Mouse (Mus musculus): ENCODE data around the gene Olfr1065. TPM values are rescaled to one million over a fixed set of nuclear protein-coding genes. Genes with fewer than 3 reads are reported as not detected.

Olfr1065 gene
- polyA plus RNA-seq (2015; fragmentation: Illumina TruSeq; extraction: RNeasy Lipid Tissue Mini Kit (QIAGEN cat#74804); ENCODE audit: insufficient read depth, low read depth, low replicate concordance): not detected

GRCm38 (mm10) chr2:86450491-86450890, at the start of gene Olfr1065:
Gene Olfr1065 (minus strand): TSS chr2:86450591.

GRCm38 (mm10) chr2:86487286-86487685, 36.9 kb upstream of the Olfr1065 start, which contains the start of gene Olfr228:
Gene Olfr228 (minus strand): TSS chr2:86487386.

GRCm38 (mm10) chr2:86456169-86456568, 5.8 kb upstream of the Olfr1065 start, which contains the start of gene Olfr1066:
Gene Olfr1066 (minus strand): TSS chr2:86456269.

GRCm38 (mm10) chr2:86426649-86427048, 23.7 kb downstream of the Olfr1065 start, which contains the start of gene Olfr1062:
Gene Olfr1062 (minus strand): TSS chr2:86426749.

GRCm38 (mm10) chr2:86413950-86414349, 36.4 kb downstream of the Olfr1065 start, which contains the start of gene Olfr1061:
Gene Olfr1061 (minus strand): TSS chr2:86414050.

Other genes with a start within 250 kb of the Olfr1065 start
- gene Olfr1045, start 247.6 kb downstream of the Olfr1065 start, polyA plus RNA-seq (2015; fragmentation: Illumina TruSeq; extraction: RNeasy Lipid Tissue Mini Kit (QIAGEN cat#74804); ENCODE audit: insufficient read depth, low read depth, low replicate concordance): not detected
- not detected for gene Olfr1046, start 231.3 kb downstream of the Olfr1065 start, polyA plus RNA-seq (2015; fragmentation: Illumina TruSeq; extraction: RNeasy Lipid Tissue Mini Kit (QIAGEN cat#74804); ENCODE audit: insufficient read depth, low read depth, low replicate concordance)
- gene Olfr1047, start 219.2 kb downstream of the Olfr1065 start, polyA plus RNA-seq (2015; fragmentation: Illumina TruSeq; extraction: RNeasy Lipid Tissue Mini Kit (QIAGEN cat#74804); ENCODE audit: insufficient read depth, low read depth, low replicate concordance): not detected
- gene Olfr1048, start 210.3 kb downstream of the Olfr1065 start, polyA plus RNA-seq (2015; fragmentation: Illumina TruSeq; extraction: RNeasy Lipid Tissue Mini Kit (QIAGEN cat#74804); ENCODE audit: insufficient read depth, low read depth, low replicate concordance): not detected
- not detected for gene Olfr1049, start 192.3 kb downstream of the Olfr1065 start, polyA plus RNA-seq (2015; fragmentation: Illumina TruSeq; extraction: RNeasy Lipid Tissue Mini Kit (QIAGEN cat#74804); ENCODE audit: insufficient read depth, low read depth, low replicate concordance)
- gene Olfr1051, start 171.5 kb downstream of the Olfr1065 start, polyA plus RNA-seq (2015; fragmentation: Illumina TruSeq; extraction: RNeasy Lipid Tissue Mini Kit (QIAGEN cat#74804); ENCODE audit: insufficient read depth, low read depth, low replicate concordance): not detected
- gene Olfr1052, start 158.1 kb downstream of the Olfr1065 start, polyA plus RNA-seq (2015; fragmentation: Illumina TruSeq; extraction: RNeasy Lipid Tissue Mini Kit (QIAGEN cat#74804); ENCODE audit: insufficient read depth, low read depth, low replicate concordance): not detected
- gene Olfr1053, start 135.3 kb downstream of the Olfr1065 start, polyA plus RNA-seq (2015; fragmentation: Illumina TruSeq; extraction: RNeasy Lipid Tissue Mini Kit (QIAGEN cat#74804); ENCODE audit: insufficient read depth, low read depth, low replicate concordance): not detected
- gene Olfr1054, start 115.2 kb downstream of the Olfr1065 start, polyA plus RNA-seq (2015; fragmentation: Illumina TruSeq; extraction: RNeasy Lipid Tissue Mini Kit (QIAGEN cat#74804); ENCODE audit: insufficient read depth, low read depth, low replicate concordance): not detected
- not detected for gene Olfr1055, start 100.3 kb downstream of the Olfr1065 start, polyA plus RNA-seq (2015; fragmentation: Illumina TruSeq; extraction: RNeasy Lipid Tissue Mini Kit (QIAGEN cat#74804); ENCODE audit: insufficient read depth, low read depth, low replicate concordance)
- not detected for gene Olfr1056, start 88.1 kb downstream of the Olfr1065 start, polyA plus RNA-seq (2015; fragmentation: Illumina TruSeq; extraction: RNeasy Lipid Tissue Mini Kit (QIAGEN cat#74804); ENCODE audit: insufficient read depth, low read depth, low replicate concordance)
- gene Olfr1057, start 72.2 kb downstream of the Olfr1065 start, polyA plus RNA-seq (2015; fragmentation: Illumina TruSeq; extraction: RNeasy Lipid Tissue Mini Kit (QIAGEN cat#74804); ENCODE audit: insufficient read depth, low read depth, low replicate concordance): not detected
- not detected for gene Olfr1058, start 62.0 kb downstream of the Olfr1065 start, polyA plus RNA-seq (2015; fragmentation: Illumina TruSeq; extraction: RNeasy Lipid Tissue Mini Kit (QIAGEN cat#74804); ENCODE audit: insufficient read depth, low read depth, low replicate concordance)
- gene Olfr1061, start 36.5 kb downstream of the Olfr1065 start, polyA plus RNA-seq (2015; fragmentation: Illumina TruSeq; extraction: RNeasy Lipid Tissue Mini Kit (QIAGEN cat#74804); ENCODE audit: insufficient read depth, low read depth, low replicate concordance): not detected
- gene Olfr1062, start 23.8 kb downstream of the Olfr1065 start, polyA plus RNA-seq (2015; fragmentation: Illumina TruSeq; extraction: RNeasy Lipid Tissue Mini Kit (QIAGEN cat#74804); ENCODE audit: insufficient read depth, low read depth, low replicate concordance): not detected
- gene Olfr1066, start 5.7 kb upstream of the Olfr1065 start, polyA plus RNA-seq (2015; fragmentation: Illumina TruSeq; extraction: RNeasy Lipid Tissue Mini Kit (QIAGEN cat#74804); ENCODE audit: insufficient read depth, low read depth, low replicate concordance): not detected
- gene Olfr228, start 36.8 kb upstream of the Olfr1065 start, polyA plus RNA-seq (2015; fragmentation: Illumina TruSeq; extraction: RNeasy Lipid Tissue Mini Kit (QIAGEN cat#74804); ENCODE audit: insufficient read depth, low read depth, low replicate concordance): not detected
- gene Olfr1076, start 57.9 kb upstream of the Olfr1065 start, polyA plus RNA-seq (2015; fragmentation: Illumina TruSeq; extraction: RNeasy Lipid Tissue Mini Kit (QIAGEN cat#74804); ENCODE audit: insufficient read depth, low read depth, low replicate concordance): not detected
- not detected for gene Olfr1079, start 91.9 kb upstream of the Olfr1065 start, polyA plus RNA-seq (2015; fragmentation: Illumina TruSeq; extraction: RNeasy Lipid Tissue Mini Kit (QIAGEN cat#74804); ENCODE audit: insufficient read depth, low read depth, low replicate concordance)
- gene Olfr1080, start 107.6 kb upstream of the Olfr1065 start, polyA plus RNA-seq (2015; fragmentation: Illumina TruSeq; extraction: RNeasy Lipid Tissue Mini Kit (QIAGEN cat#74804); ENCODE audit: insufficient read depth, low read depth, low replicate concordance): not detected
- gene Olfr1082, start 148.4 kb upstream of the Olfr1065 start, polyA plus RNA-seq (2015; fragmentation: Illumina TruSeq; extraction: RNeasy Lipid Tissue Mini Kit (QIAGEN cat#74804); ENCODE audit: insufficient read depth, low read depth, low replicate concordance): not detected
- not detected for gene Olfr1084, start 189.1 kb upstream of the Olfr1065 start, polyA plus RNA-seq (2015; fragmentation: Illumina TruSeq; extraction: RNeasy Lipid Tissue Mini Kit (QIAGEN cat#74804); ENCODE audit: insufficient read depth, low read depth, low replicate concordance)
- gene Olfr1085, start 211.4 kb upstream of the Olfr1065 start, polyA plus RNA-seq (2015; fragmentation: Illumina TruSeq; extraction: RNeasy Lipid Tissue Mini Kit (QIAGEN cat#74804); ENCODE audit: insufficient read depth, low read depth, low replicate concordance): not detected
- gene Olfr1086, start 229.5 kb upstream of the Olfr1065 start, polyA plus RNA-seq (2015; fragmentation: Illumina TruSeq; extraction: RNeasy Lipid Tissue Mini Kit (QIAGEN cat#74804); ENCODE audit: insufficient read depth, low read depth, low replicate concordance): not detected
- not detected for gene Olfr1087, start 247.8 kb upstream of the Olfr1065 start, polyA plus RNA-seq (2015; fragmentation: Illumina TruSeq; extraction: RNeasy Lipid Tissue Mini Kit (QIAGEN cat#74804); ENCODE audit: insufficient read depth, low read depth, low replicate concordance)

Measured in pancreas, adult 10 weeks (tissue).